10 mouse cellular contexts compared by ENCODE assay signal in the genomic region with DNA sequence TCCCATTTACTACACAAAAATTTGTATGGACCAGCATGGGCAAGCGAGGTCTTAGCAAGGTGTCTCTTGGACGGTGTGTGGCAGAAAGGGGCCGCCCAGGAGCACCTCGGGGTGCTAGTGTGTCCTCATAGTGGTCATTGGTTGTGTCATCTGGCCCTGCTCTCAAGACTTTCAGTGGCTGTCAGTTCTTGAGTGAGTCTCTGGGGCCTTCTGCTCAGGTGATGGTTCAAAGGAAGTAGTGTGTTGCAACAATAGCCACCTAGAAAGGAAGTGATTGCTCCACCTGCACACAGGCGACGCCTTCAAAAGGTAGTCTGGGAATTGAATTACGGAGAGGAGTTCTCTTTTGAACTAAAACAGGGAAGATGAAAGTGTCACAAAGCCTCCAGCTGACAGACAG. TPM values are rescaled to one million over a fixed set of nuclear protein-coding genes. Genes with fewer than 3 reads are reported as not detected.
DNase-seq lines count a peak whose midpoint lies in the region; ATAC-seq and TF ChIP-seq lines count a peak whose summit lies in the region.
"Had no signal": no experiment of that assay in that cellular context is flagged by ENCODE, and none has a peak within 500 bp of the region (broad histone marks: within the 10 kb centered on the region; RNA-seq: fewer than 3 reads in every experiment).

No protein-coding gene starts in this region.

- TF ChIP-seq CTCF in liver, postnatal 0 days (IDR thresholded peaks at IDR 0.05; ENCODE audit: low read depth) = no peak

- H3K4me1 ChIP-seq in liver, postnatal 0 days (ENCODE audit: insufficient read depth) = peaks cover 15% of the 10 kb centered on the region
- H3K4me1 ChIP-seq in liver, embryonic 11.5 days (replicated peaks; ENCODE audit: control insufficient read depth, insufficient read depth, low read length) = no peaks in the 10 kb centered on the region; the same call in 1 of the 2 replicates
- H3K4me1 ChIP-seq in midbrain, embryonic 12.5 days = peaks cover 71% of the 10 kb centered on the region
- H3K4me1 ChIP-seq: limb, embryonic 12.5 days had no signal

- 59% methylated on average over 7 of the region's 7 CpGs for WGBS in liver, postnatal 0 days (ENCODE audit: insufficient replicate concordance)
- whole genome bisulfite sequencing in liver, embryonic 11.5 days = 81% methylated on average over 7 of the region's 7 CpGs
- WGBS in midbrain, embryonic 12.5 days = 91% methylated on average over 7 of the region's 7 CpGs

- no peak overlapping the region for H3K4me3 ChIP-seq in liver, postnatal 0 days (ENCODE audit: low read depth, low read length)
- no peak overlapping the region for H3K4me3 ChIP-seq in liver, embryonic 11.5 days (ENCODE audit: low read depth, low read length)
- no peak overlapping the region for H3K4me3 ChIP-seq in midbrain, embryonic 12.5 days
- H3K4me3 ChIP-seq: limb, embryonic 12.5 days had no signal

- no peaks in the 10 kb centered on the region for H3K9me3 ChIP-seq in liver, postnatal 0 days (ENCODE audit: low read length)
- H3K9me3 ChIP-seq in liver, embryonic 11.5 days (ENCODE audit: control insufficient read depth, low read length) = no peaks in the 10 kb centered on the region
- H3K9me3 ChIP-seq in midbrain, embryonic 12.5 days = no peaks in the 10 kb centered on the region
- H3K9me3 ChIP-seq: limb, embryonic 12.5 days had no signal

- H3K27ac ChIP-seq in liver, postnatal 0 days (ENCODE audit: low read depth) = peak overlapping the region; percentile 35
- no peak overlapping the region for H3K27ac ChIP-seq in liver, embryonic 11.5 days (ENCODE audit: low read depth, low read length)
- H3K27ac ChIP-seq in midbrain, embryonic 12.5 days (replicated peaks) = no peak overlapping the region
- H3K27ac ChIP-seq: limb, embryonic 12.5 days had no signal

- no peak overlapping the region for H3K4me2 ChIP-seq in liver, postnatal 0 days (ENCODE audit: low read depth, low read length)
- no peak overlapping the region for H3K4me2 ChIP-seq in liver, embryonic 11.5 days
- H3K4me2 ChIP-seq in midbrain, embryonic 12.5 days (replicated peaks) = peak overlapping the region; percentile 34
- H3K4me2 ChIP-seq: limb, embryonic 12.5 days had no signal

- TF ChIP-seq EP300 in liver, postnatal 0 days (IDR thresholded peaks at IDR 0.05; ENCODE audit: low read depth) = no peak

- peak; percentile 37 for DNase-seq in liver, postnatal 0 days
- no peak for DNase-seq in liver, embryonic 11.5 days (ENCODE audit: low spot score)
- no peak for DNase-seq in natural killer cell, adult 2 months (ENCODE audit: low spot score in 2 of 2)
- no peak for DNase-seq in gastrocnemius, adult 8-10 months (ENCODE audit: low spot score in 2 of 2)
- no peak for DNase-seq in frontal cortex, adult 2 months (ENCODE audit: extremely low spot score in 1 of 2, low spot score in 1 of 2)
- DNase-seq: adrenal gland, postnatal 14 days; lung, adult 2 months had no signal

- no peak overlapping the region for H3K9ac ChIP-seq in liver, postnatal 0 days (replicated peaks)
- no peak overlapping the region for H3K9ac ChIP-seq in liver, embryonic 11.5 days (ENCODE audit: low read depth, low read length)
- no peak overlapping the region for H3K9ac ChIP-seq in midbrain, embryonic 12.5 days (replicated peaks)
- H3K9ac ChIP-seq: limb, embryonic 12.5 days had no signal

- no peak for ATAC-seq in liver, postnatal 0 days
- no peak for ATAC-seq in liver, embryonic 11.5 days (replicated peaks; ENCODE audit: low FRiP score)
- ATAC-seq in hematopoietic stem cell, adult 5-6 weeks (replicated peaks in 1 of 2; ENCODE audit: insufficient read depth in 1 of 2, low FRiP score in 2 of 2, low TSS enrichment in 1 of 2, low read depth in 1 of 2, poor library complexity in 2 of 2, severe bottlenecking in 2 of 2) = peak; percentile 32 to 83; a peak in 2 of 4 replicates
- ATAC-seq in midbrain, embryonic 12.5 days (ENCODE audit: low FRiP score, low read depth) = no peak

- H3K27me3 ChIP-seq in liver, postnatal 0 days (ENCODE audit: insufficient read depth, low read length) = peaks cover 11% of the 10 kb centered on the region
- H3K27me3 ChIP-seq in liver, embryonic 11.5 days (replicated peaks; ENCODE audit: control insufficient read depth, insufficient read depth, low read length) = peaks cover 9% of the 10 kb centered on the region
- H3K27me3 ChIP-seq in midbrain, embryonic 12.5 days = peaks cover 11% of the 10 kb centered on the region

- no peaks in the 10 kb centered on the region for H3K36me3 ChIP-seq in liver, postnatal 0 days (replicated peaks; ENCODE audit: insufficient read depth, low read length)
- H3K36me3 ChIP-seq in liver, embryonic 11.5 days (ENCODE audit: control insufficient read depth, insufficient read depth, low read length) = no peaks in the 10 kb centered on the region
- H3K36me3 ChIP-seq in midbrain, embryonic 12.5 days = 0 out of 2 replicates have a peak, but pooled peaks cover 4% of the 10 kb centered on the region
- H3K36me3 ChIP-seq: limb, embryonic 12.5 days had no signal

RNA-seq across cellular contexts. Expression of gene Amer2, which starts 11.2 kb away (rescaled TPM):
- 0.86 and 1.0 TPM in 2 replicates for polyA plus RNA-seq in liver, postnatal 0 days (2015; fragmentation: Nextera tagmentation; extraction: Ambion mirVana)
- polyA plus RNA-seq in liver, embryonic 11.5 days (2014; fragmentation: Nextera tagmentation; extraction: Ambion mirVana) = 0.43 and 0.55 TPM in 2 replicates
- 0.20 and 0.50 TPM in 2 replicates for total RNA-seq in hematopoietic stem cell, adult 5-6 weeks (2017)
- polyA plus RNA-seq in midbrain, embryonic 12.5 days (2016; fragmentation: Nextera tagmentation; extraction: Ambion mirVana) = 31.0 and 44.7 TPM in 2 replicates
- under 1 TPM in 1 of 4 experiments, not detected in 3; 0.02 TPM for total RNA-seq in gastrocnemius, adult 8-10 months (2022)
- 22.4 and 23.0 TPM in 2 replicates for polyA plus RNA-seq in frontal cortex, adult 2 months (2012; rRNA removed)

Comparison
In these comparisons a context has a peak if more than half of its experiments do, and no peak if none do; other contexts are left out.
1. ATAC-seq: peak in hematopoietic stem cell, adult 5-6 weeks (2 of 2); none in liver, postnatal 0 days (single experiment), liver, embryonic 11.5 days (single experiment) and midbrain, embryonic 12.5 days (single experiment).
2. RNA of gene Amer2, which starts 11.2 kb away (polyA plus RNA-seq): 31.0 to 44.7 TPM in midbrain, embryonic 12.5 days and 22.4 to 23.0 TPM in frontal cortex, adult 2 months; 0.86 to 1.0 TPM in liver, postnatal 0 days and 0.43 to 0.55 TPM in liver, embryonic 11.5 days; every median in the first group is over 10 times any median in the second.